Mouse (Mus musculus) heart, postnatal 0 days (tissue): ENCODE data around the gene Gm4737.

Experiments
- CTCF ChIP-seq: IDR thresholded peaks from 2 replicates; pipeline ENCODE4 v1.5.1; 2016; ENCODE audit warnings: antibody characterized with exemption, control low read depth, low read depth
- EP300 ChIP-seq: IDR thresholded peaks from 2 replicates; pipeline ENCODE4 v1.6.1; 2016; ENCODE audit warnings: antibody characterized with exemption, low read depth

GRCm38 (mm10) chr16:46121420-46121819, 33.5 kb downstream of the Gm4737 start:
- peak; percentile 74 for TF ChIP-seq CTCF
- no peak for TF ChIP-seq EP300
